Mouse (Mus musculus) heart, postnatal 25 days (tissue): Measurements from ENCODE around the gene Rln3. TPM values are rescaled to one million over a fixed set of nuclear protein-coding genes. Genes with fewer than 3 reads are reported as not detected.
A peak's percentile ranks its signal among the peaks of the same experiment; 100 is the strongest.
"Not testable (repeated sequence)": the region's sequence is repeated elsewhere in the genome, so short reads cannot be mapped to it uniquely, and the experiment has no call there.

Experiments used
- DNase-seq: peaks from one replicate; pipeline ENCODE4 v3.0.0; 2022; ENCODE audit warnings: low spot score
- intact Hi-C: fragments of 180-260 bp; cut with DNase I; formaldehyde crosslinking; loops from one replicate; pipeline ENCODE4 v1.15.1; 2025
- total RNA-seq, 2 experiments: library from RNA; stranded (reverse); gene quantifications; 2 replicates each; pipeline ENCODE4 v1.2.3; 2021

Gene Rln3
- total RNA-seq, 2 experiments from 2014 or later: not detected

DNA sequence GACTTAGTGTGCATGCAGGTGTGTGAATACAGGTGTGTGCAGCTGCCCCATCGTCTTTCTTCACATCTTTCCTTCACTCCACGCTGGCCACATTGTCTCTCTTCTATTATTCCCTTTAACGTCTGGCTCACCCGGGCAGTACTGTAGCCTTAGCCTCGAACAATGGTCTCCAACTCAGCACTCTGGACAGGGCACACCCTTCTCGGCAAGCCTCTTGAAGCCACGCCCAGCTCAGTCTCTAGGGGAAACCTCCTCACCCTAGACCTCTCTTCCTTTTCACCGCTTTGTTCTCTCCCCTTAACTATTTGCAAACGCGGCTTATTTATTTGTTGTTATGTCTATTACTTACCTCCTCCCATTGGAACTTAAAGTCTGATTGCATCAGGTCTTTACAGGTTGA, 17.4 kb downstream of the Rln3 start:
- intact Hi-C loops: no loop called here
- no peak for DNase-seq

GRCm38 (mm10) chr8:84025863-84026262, 18.9 kb downstream of the Rln3 start:
- DNase-seq: no peak
- intact Hi-C loops: no loop called here

GRCm38 (mm10) chr8:84024171-84024570, 20.6 kb downstream of the Rln3 start:
- no peak for DNase-seq
- intact Hi-C loops: no loop called here

DNA sequence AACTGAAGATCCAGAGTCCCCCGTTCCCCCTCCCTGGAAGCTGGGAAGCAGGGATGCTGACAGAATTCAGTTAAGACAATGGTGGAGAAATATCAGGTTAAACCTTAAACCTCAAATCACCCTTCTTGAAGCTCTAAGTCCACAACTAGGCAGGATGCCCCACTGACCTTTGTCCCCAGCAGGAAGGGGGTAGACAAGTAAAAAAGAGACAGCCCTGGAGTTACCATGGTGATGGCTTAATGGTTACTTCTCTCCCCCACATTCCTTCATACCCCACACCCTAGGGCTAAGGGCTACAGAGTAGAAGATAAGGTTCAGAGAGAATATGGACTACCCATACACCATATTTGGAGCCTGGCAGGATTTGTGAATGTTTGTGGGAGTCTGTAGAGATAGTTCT, 21.2 kb downstream of the Rln3 start:
- DNase-seq: no peak
- intact Hi-C loops: no loop called here

GRCm38 (mm10) chr8:84023085-84023484, 21.7 kb downstream of the Rln3 start:
- intact Hi-C loops: no loop called here
- DNase-seq: no peak

DNA sequence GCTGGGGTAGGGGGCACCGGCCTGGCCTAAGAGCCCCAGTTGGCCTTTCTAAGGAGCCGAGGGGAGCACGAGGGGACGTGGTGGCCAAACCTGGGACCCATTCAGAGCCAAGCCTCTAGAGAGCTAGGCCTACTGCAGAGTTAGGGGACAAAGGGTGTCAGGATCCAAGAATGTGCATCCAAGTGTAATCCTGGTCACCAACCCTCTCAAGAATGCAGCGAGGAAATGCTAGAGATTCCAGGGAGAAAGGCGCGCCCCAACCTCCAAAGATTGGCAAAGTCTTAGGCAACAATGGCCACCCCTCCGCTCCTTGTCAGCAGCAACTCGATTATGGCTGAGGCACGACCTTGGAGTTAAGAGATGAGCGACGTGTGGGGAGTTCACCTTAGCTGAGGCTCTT, 23.2 kb downstream of the Rln3 start:
- intact Hi-C loops: no loop called here

GRCm38 (mm10) chr8:84021096-84021495, 23.7 kb downstream of the Rln3 start, which contains the start of gene Palm3:
Gene Palm3, plus strand, starts transcription at chr8:84021471.
- no peak for DNase-seq
- intact Hi-C loops: no loop called here

More for the DNA sequence above, 23.2 kb downstream of the Rln3 start:
- no peak for DNase-seq

- DNase-seq: no peak
Observed at GRCm38 (mm10) chr8:84019738-84020137, 25.1 kb downstream of the Rln3 start.

GRCm38 (mm10) chr8:84015833-84016232, 29.0 kb downstream of the Rln3 start:
- intact Hi-C loops: no loop called here
- no peak for DNase-seq

More at GRCm38 (mm10) chr8:84019738-84020137, 25.1 kb downstream of the Rln3 start:
- intact Hi-C loops: no loop called here

DNA sequence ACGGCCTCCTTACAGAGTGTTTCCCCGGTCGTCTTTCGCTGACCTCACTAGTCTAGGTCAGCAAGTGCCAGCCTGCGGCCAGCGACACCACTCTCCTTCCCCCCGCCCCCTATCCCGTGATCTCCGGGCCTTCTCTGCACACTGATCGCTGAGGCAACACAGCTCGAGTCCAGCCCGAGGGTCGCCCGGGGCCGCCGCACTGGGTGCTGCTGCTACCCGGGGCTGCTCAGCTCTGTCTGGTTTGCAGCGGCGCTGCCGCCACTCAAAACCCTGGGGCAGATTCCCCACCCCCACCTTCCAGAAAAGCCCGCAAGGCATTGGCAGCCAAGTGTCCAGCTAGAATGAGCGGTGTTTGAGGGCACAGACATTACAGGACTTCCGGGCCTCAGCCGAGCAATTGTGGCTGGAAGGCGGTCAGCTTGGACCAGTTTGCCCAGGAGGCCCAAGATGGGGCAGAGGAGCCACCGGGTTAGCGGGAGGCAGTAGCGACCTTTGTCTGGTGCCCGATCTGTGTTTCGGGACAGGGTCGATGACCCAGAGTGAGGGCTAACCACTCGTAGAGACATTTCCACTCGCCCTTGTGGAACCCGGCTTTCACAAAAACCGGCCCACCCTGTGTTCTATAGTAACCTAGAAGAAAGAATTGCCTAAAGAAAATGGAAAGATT, 32.2 kb downstream of the Rln3 start:
- DNase-seq: no peak
- intact Hi-C loops: loop anchor here (5.0 kb wide), 1 partner anchor 60 kb away; no protein-coding TSS in a partner anchor

- no peak for DNase-seq
Observed at GRCm38 (mm10) chr8:84011705-84012498, 32.9 kb downstream of the Rln3 start, which contains the start of gene 2210011C24Rik. Gene 2210011C24Rik, minus strand, starts transcription at chr8:84012171.

DNA sequence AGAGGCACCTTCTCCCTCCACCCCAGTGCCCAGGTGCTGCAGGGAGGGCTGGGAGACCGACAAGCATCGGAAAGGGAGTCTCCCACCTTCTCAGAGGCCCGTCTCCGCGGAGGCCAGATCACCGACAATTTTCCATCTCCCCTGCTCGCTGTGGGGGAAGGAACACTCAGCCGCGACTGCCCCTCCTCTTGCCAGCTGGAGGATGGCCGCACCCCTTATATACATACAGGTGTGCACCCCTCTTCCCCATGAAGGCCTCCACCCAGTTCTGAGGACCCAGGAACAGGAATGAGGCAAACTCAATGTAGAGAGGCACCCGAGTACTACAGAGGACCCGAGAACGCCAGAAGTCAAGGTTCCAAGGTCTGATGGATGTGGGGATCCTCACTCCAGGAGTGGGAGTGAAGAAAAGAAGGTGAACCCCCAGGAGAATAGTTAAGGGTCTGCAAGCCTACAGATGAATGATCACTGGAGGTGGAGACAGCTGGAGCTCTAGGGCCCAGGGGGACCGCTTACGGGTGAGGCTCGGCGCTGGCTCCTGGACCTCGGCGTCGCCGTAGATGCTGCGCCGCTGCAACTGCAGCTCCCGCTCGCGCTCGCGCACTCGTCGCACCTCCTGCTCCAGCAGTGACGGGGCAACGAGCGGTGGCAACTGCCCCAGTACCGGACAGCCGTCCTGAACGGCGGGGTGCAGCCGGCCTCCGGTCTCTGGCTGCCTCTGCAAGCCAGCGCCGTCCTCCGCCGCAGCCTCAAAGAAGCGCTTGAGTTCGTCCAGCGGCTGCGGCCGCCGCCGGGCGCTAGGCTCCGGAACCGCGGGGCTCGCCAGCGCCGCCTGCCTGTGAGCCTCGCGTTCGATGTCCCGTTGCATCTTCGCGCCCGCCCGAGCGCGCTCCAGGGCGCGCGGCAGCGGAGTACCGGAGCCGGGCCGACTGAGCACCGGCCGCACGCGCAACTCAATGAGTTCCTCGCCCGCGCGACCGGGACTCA, 33.9 kb downstream of the Rln3 start:
- peak; percentile 51 for DNase-seq
- intact Hi-C loops: loop anchor here (5.0 kb wide), 1 partner anchor 61 kb away; no protein-coding TSS in a partner anchor

More at GRCm38 (mm10) chr8:84011705-84012498, 32.9 kb downstream of the Rln3 start, which contains the start of gene 2210011C24Rik:
- intact Hi-C loops: loop anchor here (5.0 kb wide), 1 partner anchor 60 kb away; no protein-coding TSS in a partner anchor

DNA sequence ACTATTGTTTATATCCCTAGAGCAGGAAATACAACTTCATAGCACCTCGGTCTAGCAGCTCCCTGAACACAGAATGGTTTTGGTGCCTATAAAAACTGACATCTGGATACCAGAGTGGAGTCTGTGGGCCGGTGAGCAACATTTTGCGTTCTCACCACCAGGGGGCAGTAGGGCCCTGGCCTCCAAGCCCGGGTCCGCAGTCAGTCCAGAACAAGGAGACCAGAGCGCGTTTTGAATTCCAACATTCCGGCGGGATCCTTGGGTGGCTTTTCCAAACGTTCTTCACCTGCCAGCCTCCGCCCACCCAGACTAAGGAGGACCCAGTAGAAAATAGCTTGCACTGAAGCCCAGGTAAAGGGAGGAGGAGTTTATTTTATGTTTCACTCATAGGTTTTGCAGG, 34.9 kb downstream of the Rln3 start:
- peak; percentile 69 for DNase-seq
- intact Hi-C loops: loop anchor here (5.0 kb wide), 2 partner anchors 62 to 262 kb away; partner anchors contain the start of gene Ccdc130

DNA sequence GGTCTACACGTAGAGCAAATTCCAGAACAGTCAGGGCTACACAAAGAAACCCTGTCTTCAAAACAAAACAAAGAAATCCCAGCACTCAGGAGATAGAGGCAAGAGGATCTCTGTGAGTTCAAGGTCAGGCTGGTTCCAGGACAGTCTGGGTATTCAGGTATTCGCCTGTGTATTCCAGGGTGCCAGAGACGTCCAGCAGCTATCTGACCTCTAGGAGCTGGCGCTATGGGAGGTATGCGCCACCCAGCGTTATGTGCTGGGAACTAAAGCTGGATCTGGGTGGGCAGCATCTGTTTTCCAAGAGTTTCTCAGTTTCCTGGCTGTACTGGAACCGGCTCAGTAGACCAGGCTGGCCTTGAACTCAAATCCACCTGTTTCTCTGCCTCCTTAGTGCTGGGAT, 36.4 kb downstream of the Rln3 start:
- intact Hi-C loops: loop anchor here (5.0 kb wide), 1 partner anchor 264 kb away; the partner anchor contains the start of gene Ccdc130
- DNase-seq: no peak

DNA sequence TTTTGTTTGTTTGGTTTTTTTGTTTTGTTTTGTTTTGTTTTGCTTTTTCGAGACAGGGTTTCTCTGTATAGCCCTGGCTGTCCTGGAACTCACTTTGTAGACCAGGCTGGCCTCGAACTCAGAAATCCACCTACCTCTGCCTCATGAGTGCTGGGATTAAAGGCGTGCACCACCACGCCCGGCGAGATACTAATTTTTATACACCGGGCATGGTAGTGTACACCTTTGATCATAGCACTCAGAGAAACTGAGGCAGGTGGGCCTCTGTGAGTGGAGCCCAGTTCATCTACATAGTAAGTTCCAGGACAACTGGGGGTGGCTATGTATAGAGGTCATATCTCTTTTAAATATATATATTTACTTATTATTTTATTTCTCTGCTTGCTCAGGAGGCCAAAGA, 39.3 kb downstream of the Rln3 start:
- not testable (repeated sequence) for DNase-seq
- intact Hi-C loops: loop anchor here (5.0 kb wide), 1 partner anchor 267 kb away; the partner anchor contains the start of gene Ccdc130

- DNase-seq: peak; percentile 91
- intact Hi-C loops: loop anchor here (5.0 kb wide), 1 partner anchor 268 kb away; the partner anchor contains the start of gene Ccdc130
Observed at GRCm38 (mm10) chr8:84004533-84005201, 40.1 kb downstream of the Rln3 start.

- DNase-seq: no peak
- intact Hi-C loops: no loop called here
Observed at GRCm38 (mm10) chr8:84003612-84004246, 41.1 kb downstream of the Rln3 start.

GRCm38 (mm10) chr8:84002957-84003611, 41.7 kb downstream of the Rln3 start:
- no peak for DNase-seq
- intact Hi-C loops: no loop called here
